Mouse (Mus musculus) Patski (cell line): ENCODE data around the gene Bad. TPM values are rescaled to one million over a fixed set of nuclear protein-coding genes. Genes with fewer than 3 reads are reported as not detected.
"Not testable (repeated sequence)": the region's sequence is repeated elsewhere in the genome, so short reads cannot be mapped to it uniquely, and the experiment has no call there.

Experiments
- ATAC-seq: fragments of 100-300 bp; one replicate; pipeline ENCODE4 v1.8.0; 2021
- CTCF ChIA-PET: fragments of 350-600 bp; sonication (Branson Sonifier 250); formaldehyde crosslinking; loops from one replicate; lab custom pipeline; 2022; ENCODE audit warnings: inconsistent platforms; lab: Charles Lee
- POLR2A ChIA-PET: fragments of 350-600 bp; sonication (Branson Sonifier 250); formaldehyde crosslinking; loops from one replicate; lab custom pipeline; 2022; ENCODE audit warnings: antibody characterized with exemption, inconsistent platforms; lab: Charles Lee
- DNase-seq: peaks from one replicate; pipeline ENCODE4 v3.0.0-alpha.2; 2011; ENCODE audit warnings: low read depth, low spot score
- H3K27me3 ChIP-seq: fragments of 371-371 bp; one replicate; pipeline ENCODE4 v1.5.1; 2021
- CTCF ChIP-seq: fragments of 100-300 bp; IDR thresholded peaks from one replicate; pipeline ENCODE4 v1.5.1; 2021
- in situ Hi-C: fragments of 300-500 bp; cut with MboI; formaldehyde crosslinking; loops from 3 replicates; pipeline ENCODE4 v1.11.1; 2018; ENCODE audit warnings: low pct_unique_long_range_greater_than_20kb, mixed read lengths
- polyA plus RNA-seq: library from polyadenylated mRNA; unstranded; gene quantifications from one replicate; pipeline ENCODE4 v1.2.3, GENCODE M21; 2021

Bad gene
- polyA plus RNA-seq, 1 experiment from 2014 or later: 108 TPM

- no peak for ATAC-seq
Measured at GRCm38 (mm10) chr19:6907094-6907493, 34.6 kb upstream of the Bad start.

GRCm38 (mm10) chr19:6907811-6908540 lies 33.7 kb upstream of the Bad start:
- no peak for TF ChIP-seq CTCF
- in situ Hi-C loops: no loop called here
- no peaks in the 10 kb centered on the region for H3K27me3 ChIP-seq
- ATAC-seq (no peak), DNase-seq (no peak)
- ChIA-PET POLR2A (interaction anchor here (1.0 to 1.3 kb wide), 4 partner anchors 9 to 43 kb away, joined by 3 read pairs; no protein-coding TSS in a partner anchor), CTCF (interaction anchor here (2.6 kb wide), 1 partner anchor 36 kb away, joined by 11 read pairs; no protein-coding TSS in a partner anchor)

More at GRCm38 (mm10) chr19:6907094-6907493, 34.6 kb upstream of the Bad start:
- CTCF ChIA-PET: interaction anchor here (2.6 kb wide), 1 partner anchor 35 kb away, joined by 11 read pairs; no protein-coding TSS in a partner anchor
- in situ Hi-C loops: no loop called here
- POLR2A ChIA-PET: interaction anchor here (1.2 kb wide), 1 partner anchor 8 kb away, joined by 3 read pairs; no protein-coding TSS in a partner anchor
- no peaks in the 10 kb centered on the region for H3K27me3 ChIP-seq
- DNase-seq: no peak
- TF ChIP-seq CTCF: no peak

- no peak for DNase-seq
- POLR2A ChIA-PET: interaction anchor here (0.6 to 1.3 kb wide), 8 partner anchors 11 to 327 kb away, joined by 3 to 7 read pairs (median 4); partner anchors contain the start of genes Bad, Ccdc88b, Gpr137 and Ppp1r14b
- no peak for TF ChIP-seq CTCF
- CTCF ChIA-PET: interaction anchor here (1.1 to 2.6 kb wide), 2 partner anchors 30 to 37 kb away, joined by 3 to 11 read pairs; no protein-coding TSS in a partner anchor
- in situ Hi-C loops: no loop called here
- no peak for ATAC-seq
- H3K27me3 ChIP-seq: no peaks in the 10 kb centered on the region
Measured at GRCm38 (mm10) chr19:6909021-6909420, 32.6 kb upstream of the Bad start.

GRCm38 (mm10) chr19:6909507-6910289 lies 32.0 kb upstream of the Bad start, which contains the start of the genes Trmt112 and Prdx5:
Trmt112 (plus strand) TSS chr19:6909698.
Prdx5 (minus strand) TSS chr19:6910106.
- in situ Hi-C loops: no loop called here
- POLR2A ChIA-PET: interaction anchor here (0.7 to 3.1 kb wide), 9 partner anchors 10 to 65 kb away, joined by 3 to 17 read pairs (median 3); partner anchors contain the start of genes Bad, Ccdc88b, Esrra and Gpr137
- DNase-seq (peak; percentile 48), ATAC-seq (peak; percentile 78)
- no peaks in the 10 kb centered on the region for H3K27me3 ChIP-seq
- no peak for TF ChIP-seq CTCF
- CTCF ChIA-PET: interaction anchor here (1.1 to 2.6 kb wide), 2 partner anchors 30 to 38 kb away, joined by 3 to 11 read pairs; no protein-coding TSS in a partner anchor

- POLR2A ChIA-PET: interaction anchor here (0.9 to 3.1 kb wide), 3 partner anchors 10 to 31 kb away, joined by 3 to 17 read pairs (median 7); partner anchors contain the start of genes Bad, Esrra and Gpr137
- CTCF ChIA-PET, in situ Hi-C loops, H3K27me3 ChIP-seq, DNase-seq: not testable (repeated sequence)
- ATAC-seq: peak; percentile 10
Measured at GRCm38 (mm10) chr19:6910306-6910705, 31.4 kb upstream of the Bad start.

GRCm38 (mm10) chr19:6911101-6912074 lies 30.3 kb upstream of the Bad start:
- no peak for DNase-seq
- ATAC-seq: no peak
- no peak for TF ChIP-seq CTCF
- in situ Hi-C loops: no loop called here
- ChIA-PET CTCF (no interaction called here), POLR2A (interaction anchor here (3.1 kb wide), 1 partner anchor 9 kb away, joined by 17 read pairs; the partner anchor contains the start of gene Esrra)
- no peaks in the 10 kb centered on the region for H3K27me3 ChIP-seq

GRCm38 (mm10) chr19:6912205-6912970 lies 29.3 kb upstream of the Bad start:
- CTCF ChIA-PET: no interaction called here
- no peak for TF ChIP-seq CTCF
- in situ Hi-C loops: no loop called here
- ATAC-seq: no peak
- H3K27me3 ChIP-seq: no peaks in the 10 kb centered on the region
- DNase-seq: no peak
- POLR2A ChIA-PET: interaction anchor here (0.8 to 3.1 kb wide), 2 partner anchors 8 to 41 kb away, joined by 3 to 17 read pairs; partner anchors contain the start of gene Esrra

- ATAC-seq (no peak), DNase-seq (no peak)
- CTCF ChIA-PET: no interaction called here
- in situ Hi-C loops: no loop called here
- TF ChIP-seq CTCF: no peak
- H3K27me3 ChIP-seq: no peaks in the 10 kb centered on the region
- POLR2A ChIA-PET: interaction anchor here (0.8 kb wide), 1 partner anchor 42 kb away, joined by 3 read pairs; no protein-coding TSS in a partner anchor
Measured at GRCm38 (mm10) chr19:6913036-6913435, 28.6 kb upstream of the Bad start.

- POLR2A ChIA-PET: interaction anchor here (0.6 kb wide), 1 partner anchor 64 kb away, joined by 5 read pairs; no protein-coding TSS in a partner anchor
- TF ChIP-seq CTCF: no peak
- CTCF ChIA-PET: no interaction called here
- no peaks in the 10 kb centered on the region for H3K27me3 ChIP-seq
- ATAC-seq: no peak
- in situ Hi-C loops: no loop called here
- DNase-seq: no peak
Measured at GRCm38 (mm10) chr19:6913991-6914390, 27.7 kb upstream of the Bad start.
